Mouse (Mus musculus): Measurements from ENCODE around the gene Mfsd9.

The Mfsd9 gene

DNA sequence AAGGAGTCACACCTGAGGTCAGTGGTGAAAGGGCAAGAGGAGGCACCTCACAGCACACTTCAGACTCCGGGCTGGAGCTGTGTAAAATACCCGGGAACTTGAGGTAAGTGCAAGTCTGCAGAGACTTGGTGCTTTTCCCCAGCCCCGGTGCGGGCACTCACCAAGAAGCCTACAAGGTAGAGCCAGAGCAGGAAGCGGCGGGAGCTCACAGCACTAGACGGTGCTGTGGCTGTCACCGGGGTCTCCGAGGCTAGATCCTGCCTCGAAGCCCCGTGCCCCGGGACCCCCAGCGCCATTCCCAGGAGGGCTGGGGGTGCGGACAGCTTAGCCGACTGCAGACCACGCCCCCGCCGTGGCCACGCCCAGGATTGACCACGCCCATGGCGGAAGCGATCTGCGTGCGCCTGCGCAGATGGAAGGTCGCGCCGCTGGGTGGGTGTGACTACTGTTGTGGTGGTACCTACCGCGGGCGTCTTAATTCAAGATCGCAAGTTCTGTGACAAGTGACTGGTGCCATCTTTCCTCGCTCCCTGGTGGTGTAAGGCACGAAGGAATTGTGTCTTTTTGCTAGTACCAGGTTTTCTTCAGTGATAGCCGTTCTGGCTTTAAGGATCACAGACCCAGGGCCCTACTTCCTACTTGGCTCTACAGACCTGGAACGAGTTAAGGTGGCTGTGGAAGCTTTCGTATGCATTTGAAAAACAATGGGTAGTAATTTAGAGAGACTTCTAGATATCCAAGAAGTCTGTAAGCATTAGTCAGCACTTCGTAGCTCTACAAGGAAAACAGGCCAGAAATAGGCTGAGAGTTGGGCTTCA, at the start of gene Mfsd9:
Gene Mfsd9, minus strand, starts transcription at position 364 of the 818 bp plus-strand sequence.
- DNase-seq, result peak; percentile 81 to 96

DNA sequence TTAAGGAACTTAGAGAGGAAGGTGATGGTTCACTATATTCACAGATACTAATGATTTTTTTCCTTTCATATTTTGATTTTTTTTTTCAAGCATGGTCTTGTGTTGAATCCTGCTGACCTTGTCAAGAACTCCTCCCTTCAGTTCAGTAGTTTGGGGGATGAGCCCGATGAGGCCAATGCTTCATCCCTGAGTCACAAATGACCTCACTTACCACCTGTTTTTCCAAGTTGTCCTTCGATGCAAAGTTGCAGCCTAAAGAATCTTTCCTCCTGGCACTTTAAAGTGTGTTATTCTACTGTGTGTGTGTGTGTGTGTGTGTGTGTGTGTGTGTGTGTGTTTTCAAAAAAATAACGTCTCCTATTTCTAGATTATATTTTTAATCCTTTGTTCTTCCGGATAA, 45.0 kb upstream of the Mfsd9 start:
- DNase-seq, result no peak

DNA sequence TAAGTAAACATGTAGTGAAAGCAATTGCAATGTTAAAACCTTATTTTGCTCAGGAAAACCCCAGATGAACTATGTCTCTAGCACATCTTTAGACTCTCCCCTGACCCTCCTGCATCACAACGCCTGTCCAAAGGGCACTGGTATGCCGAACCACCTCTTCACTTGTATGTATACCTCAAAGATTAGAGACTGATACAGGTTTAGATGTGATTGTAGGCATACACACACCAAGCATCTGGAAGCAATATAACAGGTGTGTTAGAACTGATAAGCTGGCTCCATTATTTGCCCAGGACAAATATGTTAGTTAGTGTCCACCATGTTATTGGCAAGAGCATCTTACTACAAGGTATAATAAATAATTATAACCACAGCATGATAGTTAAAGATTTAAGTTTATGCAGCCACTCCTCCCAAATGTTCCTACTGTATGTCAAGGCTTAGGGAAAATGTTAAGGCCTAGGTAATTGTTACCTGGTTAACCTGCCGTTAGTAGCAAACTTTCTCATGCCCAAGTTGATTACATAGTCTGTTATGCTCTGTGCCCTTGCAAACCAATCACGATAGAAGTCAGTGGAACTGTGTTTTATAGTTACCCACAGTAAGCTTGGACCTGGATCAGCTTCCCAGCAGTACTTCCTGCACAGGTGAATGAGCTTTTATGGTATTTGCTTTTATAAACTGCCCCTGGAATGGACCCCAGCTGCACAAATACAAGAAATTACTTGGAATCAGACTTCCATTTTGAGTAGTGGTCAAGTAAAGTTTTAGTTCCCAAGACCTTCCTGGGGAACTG, 40.4 kb upstream of the Mfsd9 start:
- DNase-seq, result no peak

DNA sequence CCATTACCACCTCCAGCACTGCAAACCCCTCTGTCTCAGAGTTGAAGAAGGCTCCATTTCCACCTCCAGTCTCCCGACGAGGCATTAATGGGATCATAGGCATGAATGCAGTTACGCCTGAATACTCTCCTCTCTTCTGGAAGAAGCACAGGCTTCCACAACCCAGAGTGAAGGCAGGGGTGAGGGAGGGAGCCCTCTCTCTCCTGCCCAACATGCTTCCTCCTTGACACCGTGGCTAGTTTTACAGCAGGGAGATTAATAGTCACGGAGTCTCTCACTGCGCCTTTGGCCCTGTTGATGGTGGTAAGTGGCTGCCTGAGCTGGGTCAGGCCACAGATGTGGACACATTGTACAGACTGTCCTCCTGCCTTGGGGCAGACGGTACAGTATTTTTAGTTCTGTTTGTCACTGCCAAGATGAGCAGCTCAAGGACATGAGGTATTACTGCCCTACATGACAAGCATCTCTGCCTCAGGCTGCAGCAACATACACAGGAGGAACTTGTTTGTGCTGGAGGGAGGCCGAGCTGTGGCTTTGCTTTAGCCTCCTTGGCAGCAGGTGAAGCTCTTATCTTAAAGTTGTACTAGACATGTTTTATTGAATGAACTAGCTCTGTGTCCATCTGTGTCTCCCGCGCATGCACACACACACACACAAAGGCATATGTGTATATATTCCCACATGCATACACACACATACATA, 38.9 kb upstream of the Mfsd9 start:
- no peak for DNase-seq

DNA sequence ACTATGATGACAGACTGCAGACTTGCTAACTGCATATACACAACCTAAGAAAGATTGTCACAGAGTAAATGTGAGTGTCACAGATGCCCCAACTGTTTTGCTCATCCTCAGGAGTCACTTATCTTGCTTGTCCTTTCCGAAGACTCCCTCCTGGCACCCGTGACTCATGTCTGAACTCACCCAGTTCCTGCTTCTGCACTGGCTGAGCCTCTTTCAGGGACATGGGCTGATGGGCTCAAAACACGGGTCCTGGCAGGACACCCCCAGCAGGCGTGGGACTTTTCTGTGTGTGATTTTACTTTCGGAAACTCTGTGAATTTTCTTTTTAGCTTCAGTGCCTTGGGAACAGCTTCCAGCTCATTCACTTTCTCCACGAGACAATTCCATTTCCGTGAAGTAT, 35.3 kb upstream of the Mfsd9 start:
- no peak for DNase-seq

DNA sequence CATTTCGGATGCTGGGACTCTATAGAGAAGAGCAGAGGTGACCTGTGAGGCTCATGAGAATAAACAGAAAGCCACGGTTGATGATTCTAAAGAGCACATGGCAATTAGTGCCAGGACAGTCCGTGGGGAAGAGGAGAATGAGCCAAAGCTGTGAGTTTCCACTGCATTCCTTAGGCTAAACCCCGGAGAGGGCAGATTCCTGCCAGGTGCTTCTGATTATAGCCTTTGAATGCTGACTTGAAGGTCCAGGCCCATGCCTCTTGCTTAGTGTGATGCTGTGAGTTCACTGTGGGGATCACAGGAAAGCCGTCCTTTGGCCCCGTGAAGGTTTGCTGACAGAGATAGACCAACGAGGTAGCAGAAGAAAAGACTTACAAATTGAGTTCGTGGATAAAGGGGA, 34.4 kb upstream of the Mfsd9 start:
- no peak for DNase-seq

DNA sequence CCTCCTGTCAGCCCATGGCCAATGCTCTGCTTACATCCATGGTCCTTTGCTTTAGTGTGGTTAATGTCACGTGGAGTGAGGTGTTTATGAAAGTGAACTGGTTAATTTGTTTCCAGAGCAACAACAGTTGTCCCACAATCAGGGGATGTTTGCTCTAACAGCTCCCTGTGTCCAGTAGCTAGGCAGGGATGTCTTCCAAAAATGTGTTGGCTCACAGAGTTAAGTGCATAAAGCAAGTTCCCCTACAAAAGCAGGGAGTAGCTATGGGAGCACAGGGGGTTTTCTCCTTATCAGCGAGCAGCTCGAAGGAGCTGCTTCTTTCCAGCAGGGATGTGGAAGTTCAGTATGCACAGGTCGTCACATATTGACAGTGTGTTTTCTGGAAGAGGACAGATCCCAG, 34.0 kb upstream of the Mfsd9 start:
- DNase-seq, result no peak

DNA sequence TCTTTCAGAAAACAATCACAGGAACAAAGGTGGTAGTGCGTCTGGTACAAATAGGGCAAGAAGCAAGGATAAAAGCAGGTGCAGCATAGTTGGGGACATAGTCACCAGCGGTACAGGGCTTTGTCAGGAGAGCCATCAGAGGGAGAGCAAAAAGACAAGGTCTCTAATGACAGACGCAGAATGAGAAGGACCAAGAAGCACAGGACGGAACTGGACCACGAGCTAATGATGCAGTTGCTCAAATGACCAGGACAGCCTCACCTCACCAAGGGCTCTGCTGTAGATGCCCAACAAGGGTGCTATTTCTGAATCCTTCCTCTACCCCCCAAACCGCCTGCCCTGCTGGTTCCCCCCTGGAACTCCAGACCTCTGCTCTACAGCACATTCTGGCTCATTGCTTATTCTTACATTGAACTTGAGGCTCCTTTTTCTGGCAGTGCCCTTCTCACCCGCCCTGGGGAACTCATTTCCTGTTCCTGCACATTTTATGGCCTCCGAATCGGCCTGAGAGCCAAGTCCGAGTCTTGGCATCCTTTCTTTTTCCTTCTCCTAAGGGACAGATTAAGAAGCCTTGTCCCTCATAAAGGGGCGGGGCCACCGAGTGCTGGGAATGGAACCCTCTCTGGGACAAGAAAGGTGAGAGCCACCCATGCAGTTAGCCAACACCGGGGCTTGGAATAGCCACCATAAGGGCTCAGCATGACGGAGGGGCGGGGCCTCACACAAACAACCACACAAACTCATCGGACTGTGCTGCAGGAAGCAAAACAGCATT, 24.8 kb upstream of the Mfsd9 start:
- DNase-seq, result no peak

DNA sequence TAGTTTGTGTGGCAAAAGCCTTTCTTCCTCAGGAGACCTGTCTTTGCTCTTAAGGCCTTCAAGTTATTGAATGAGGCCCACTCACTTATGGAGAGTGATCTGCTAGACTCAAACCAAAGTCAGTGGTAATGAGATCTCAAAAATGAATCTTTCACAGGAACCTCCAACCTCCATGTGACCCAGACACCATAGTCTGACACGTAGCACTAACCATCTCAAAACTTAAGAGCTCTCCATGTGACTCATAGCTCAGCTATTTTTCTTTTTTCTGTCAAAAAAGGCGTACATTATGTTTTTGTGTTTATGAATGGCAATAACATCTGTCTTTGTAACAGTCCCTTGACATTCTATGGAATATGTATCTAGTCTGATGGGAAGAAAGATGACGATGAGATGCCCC, 18.2 kb upstream of the Mfsd9 start:
- no peak for DNase-seq

DNA sequence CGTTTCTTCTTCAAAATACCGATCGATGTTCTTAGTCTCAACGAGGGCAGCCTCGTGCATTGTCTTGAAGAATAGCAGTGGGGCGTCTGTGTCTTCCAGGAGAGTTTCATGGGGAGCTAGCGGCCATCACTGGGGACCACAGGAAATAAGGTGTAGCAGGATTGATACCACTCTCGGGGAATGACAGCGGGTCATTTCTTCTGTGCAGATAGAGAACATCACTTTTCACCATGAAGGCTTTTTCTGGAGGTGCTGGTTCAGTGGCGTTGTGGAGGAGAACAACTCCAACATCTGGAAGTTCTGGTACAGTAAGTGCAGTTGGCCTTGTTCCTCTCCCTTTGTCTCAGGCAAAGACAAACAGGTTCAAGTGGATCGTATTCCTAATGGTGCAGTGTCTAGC, 15.4 kb upstream of the Mfsd9 start:
- DNase-seq, result no peak

DNA sequence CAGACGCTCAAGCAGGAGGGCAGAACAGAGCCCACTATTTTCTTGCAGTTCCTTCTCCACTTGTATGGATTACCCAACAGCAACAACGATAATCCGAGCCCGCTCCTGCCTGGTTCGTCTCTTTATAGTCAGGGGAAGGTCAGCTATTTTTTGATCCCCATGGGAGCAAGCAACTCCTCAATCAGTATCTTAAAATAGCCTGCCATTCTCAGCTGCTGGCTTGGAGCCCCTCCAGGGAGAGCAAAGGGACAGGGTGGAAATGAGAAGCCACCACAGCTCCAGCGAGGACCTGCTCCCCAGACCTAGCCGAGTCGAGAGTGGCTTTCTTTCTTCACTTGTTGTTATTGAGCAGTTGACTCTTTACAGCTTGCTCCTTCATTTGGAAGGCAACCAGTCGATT, 14.9 kb upstream of the Mfsd9 start, which contains the start of gene Tmem182:
Gene Tmem182, plus strand, starts transcription at position 251 of the 400 bp plus-strand sequence.
- no peak for DNase-seq

DNA sequence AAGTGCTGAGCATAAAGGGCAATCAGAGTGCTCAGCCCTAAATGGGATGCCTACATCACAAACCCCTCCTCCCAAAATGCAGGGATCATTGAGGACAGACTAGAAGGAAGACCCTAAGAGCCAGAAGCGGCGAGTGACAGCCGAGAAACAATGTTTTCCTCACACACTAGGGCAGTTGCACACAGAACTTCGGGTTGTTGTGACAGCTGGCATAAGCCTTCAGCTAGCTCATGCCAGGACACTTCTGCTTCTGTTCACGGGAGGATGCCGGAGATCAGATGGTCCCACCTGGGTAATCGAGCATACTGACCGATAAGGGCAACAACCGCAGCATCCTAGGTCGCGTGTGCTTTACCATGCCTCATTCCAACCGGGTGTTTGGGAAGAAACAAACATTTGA, 13.6 kb upstream of the Mfsd9 start:
- DNase-seq, result no peak

DNA sequence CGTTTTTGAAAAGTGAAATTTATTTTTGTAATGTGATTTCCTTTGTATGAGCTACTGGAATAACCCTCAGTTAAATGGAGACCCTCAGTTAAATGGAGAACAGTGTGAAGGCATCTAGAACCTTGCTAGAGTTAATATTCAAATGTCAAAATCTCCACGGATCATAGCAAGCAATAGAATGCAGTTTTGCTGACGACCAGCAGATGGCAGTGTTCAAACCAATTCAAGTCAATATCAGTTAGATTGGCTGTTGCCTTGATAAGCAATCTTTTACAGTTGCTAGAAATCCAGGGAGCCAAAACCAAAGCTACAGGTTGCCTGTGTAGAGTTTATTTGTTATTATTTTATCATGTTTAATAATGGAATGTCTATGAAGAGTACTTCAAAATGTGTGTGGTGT, 12.3 kb upstream of the Mfsd9 start:
- DNase-seq, result peak in 1 of 2 experiments; percentile 24

DNA sequence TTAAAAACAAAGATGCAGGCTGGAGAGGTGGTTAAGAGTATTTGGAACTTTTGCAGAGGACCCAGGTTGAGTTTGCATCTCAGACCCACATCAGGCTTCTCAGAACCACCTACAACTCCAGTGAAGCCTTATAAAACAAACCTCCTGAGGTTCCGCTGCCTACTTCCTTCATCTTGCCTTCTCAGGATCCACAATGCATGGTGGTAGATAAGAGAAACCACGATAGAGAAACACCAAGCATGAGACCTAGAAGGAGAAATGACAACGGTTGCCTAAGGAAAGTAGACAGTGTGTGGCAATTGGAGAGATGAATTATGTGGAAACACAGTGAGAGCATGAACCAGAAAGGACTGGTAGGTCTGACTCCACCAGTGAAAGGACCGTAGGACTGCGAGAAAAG, 10.4 kb upstream of the Mfsd9 start:
- DNase-seq, result no peak

DNA sequence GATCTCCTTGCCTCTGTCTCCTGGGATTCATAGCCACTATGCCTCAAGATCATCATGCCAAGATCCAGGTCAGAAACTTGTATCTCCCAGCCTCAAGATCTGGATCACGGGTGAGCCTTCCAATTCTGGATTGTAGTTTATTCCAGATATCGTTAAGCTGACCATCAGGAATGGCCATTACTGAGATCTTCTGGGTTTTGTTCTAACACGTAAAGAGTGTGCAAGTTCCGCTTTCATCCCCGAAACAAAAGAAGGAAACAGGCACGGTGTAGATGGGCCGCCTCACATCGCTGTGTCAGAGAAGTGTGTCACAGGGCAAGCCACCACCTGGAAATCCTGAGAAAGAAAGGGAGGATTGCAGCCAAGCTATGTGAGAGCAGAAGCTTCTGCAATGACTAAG, 8.6 kb upstream of the Mfsd9 start:
- no peak for DNase-seq

DNA sequence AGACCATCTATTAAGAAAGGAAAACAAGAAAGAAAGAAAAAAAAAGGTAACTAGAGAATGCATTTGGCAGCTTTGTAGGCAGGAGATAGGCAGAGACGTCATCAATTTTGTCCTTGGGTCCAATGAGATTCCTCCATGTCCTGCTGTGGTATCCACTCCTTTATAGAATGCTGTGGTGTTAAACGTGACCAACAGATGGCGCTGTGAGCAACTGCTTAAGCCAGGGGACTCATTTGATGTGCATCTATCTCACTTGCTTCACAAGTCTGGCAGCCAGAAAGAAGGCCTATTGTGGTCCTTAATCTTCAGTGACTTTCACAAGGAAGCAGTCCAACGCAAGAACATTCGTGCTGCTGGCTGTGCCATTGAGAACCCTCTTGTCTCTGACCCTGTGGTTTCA, 6.9 kb upstream of the Mfsd9 start:
- peak in 1 of 2 experiments; percentile 39 for DNase-seq

DNA sequence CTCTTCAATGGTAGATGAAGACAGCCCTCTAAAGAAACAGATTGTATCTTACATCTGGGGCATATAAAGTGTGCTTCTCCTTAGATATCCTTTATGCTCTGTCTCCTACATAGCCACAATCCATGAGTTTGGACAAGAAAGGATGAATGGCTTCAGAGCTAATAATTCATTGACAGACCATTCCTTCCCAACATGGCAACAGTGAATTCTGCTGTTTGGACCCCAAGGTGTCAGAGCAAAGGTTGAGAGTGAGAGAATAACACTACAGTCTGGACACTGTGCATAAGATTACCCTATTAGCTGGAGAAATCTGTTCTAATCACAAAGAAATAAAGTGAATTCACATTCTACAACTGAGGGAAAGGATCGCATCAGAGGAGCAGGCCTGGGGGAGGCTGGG, 5.0 kb upstream of the Mfsd9 start:
- DNase-seq, result no peak

DNA sequence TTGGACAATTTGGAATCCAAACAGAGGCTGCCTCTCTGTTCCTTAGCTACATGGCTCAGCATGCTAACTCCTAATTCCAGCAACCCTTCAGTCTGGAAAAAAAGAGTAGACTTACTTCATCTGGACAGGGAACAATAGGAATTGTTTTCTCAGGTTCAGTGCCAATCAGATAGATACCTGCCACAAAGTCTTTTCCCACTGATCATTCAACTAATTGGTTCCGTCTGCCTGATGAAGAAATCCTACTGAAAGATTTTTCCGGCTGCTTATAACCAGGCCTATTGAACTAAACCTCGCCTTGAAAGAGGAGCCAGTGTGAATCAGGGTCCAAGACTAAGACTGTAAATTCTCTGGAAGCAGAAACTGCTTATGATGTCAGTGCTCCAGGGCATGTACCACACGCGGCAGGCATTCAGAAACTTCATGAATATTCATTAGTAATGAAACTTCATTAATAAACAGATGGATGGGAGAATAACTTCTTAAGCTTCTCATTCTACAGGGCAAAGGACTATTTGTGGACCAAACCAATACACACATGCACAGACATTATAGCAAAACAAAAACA, 737 bp downstream of the Mfsd9 start:
- no peak for DNase-seq

DNA sequence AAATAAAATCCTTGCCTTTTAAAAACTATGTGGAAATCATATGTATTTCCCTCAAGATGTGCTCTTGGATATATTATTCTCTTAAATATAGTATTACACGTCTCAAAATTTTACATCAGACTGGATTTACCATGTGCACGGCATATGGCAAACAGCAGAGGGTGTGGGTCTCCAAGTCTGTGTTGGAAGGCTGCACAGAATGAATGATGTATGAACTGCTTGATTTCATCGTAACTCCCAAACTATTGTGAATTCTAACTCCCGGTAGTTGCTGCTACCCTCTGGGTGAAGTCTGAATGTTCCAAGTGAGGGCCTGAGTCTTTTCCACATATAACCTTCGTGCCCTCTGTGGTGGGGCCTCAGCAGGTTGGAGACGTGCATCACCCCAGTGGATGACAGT, 1.5 kb downstream of the Mfsd9 start:
- DNase-seq, result no peak

DNA sequence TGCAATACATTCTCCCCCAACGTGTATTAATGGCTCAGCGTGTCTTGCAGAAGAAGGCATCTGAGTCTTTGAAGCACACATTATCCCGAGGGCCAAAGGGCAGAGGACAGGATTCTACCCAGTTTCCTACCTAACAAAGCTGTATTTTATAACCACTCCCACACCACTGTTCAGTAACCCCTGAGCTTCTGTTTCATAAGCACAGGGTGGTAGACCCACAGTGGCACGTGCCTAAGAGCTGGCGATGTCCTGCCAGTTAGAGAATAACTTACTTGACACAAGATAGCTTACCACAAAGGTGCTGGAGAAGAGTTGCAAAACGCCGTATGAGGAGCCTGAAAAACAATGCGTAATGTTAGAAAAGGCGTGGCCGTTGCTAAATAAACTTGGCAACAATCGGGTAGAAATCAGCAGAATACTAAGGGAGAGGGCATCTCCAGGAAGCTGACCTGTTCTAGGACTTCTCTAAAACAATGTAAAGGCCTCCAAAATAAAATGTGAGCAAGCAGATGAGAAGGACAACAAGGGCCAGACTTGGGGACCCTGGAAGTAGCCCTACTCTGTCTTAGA, 4.5 kb downstream of the Mfsd9 start:
- DNase-seq, result no peak

DNA sequence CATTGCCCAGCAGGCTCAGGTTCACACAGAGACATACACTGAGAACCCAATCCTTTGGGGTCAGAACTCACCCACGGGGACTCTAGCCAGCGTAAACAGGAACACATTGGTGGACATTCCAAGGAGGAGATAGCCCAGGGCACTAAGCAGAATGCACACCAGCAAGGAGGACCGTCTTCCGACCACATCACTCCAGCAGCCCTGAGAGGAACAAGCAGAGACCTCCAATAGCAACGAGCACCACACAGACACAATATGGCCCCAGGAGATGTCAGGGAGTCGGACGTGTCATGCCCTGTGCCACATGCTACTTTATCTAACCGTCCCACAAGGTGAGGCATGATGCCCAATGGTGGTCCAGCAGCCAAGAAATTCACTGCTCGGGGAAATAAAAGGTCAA, 6.2 kb downstream of the Mfsd9 start:
- DNase-seq, result no peak

DNA sequence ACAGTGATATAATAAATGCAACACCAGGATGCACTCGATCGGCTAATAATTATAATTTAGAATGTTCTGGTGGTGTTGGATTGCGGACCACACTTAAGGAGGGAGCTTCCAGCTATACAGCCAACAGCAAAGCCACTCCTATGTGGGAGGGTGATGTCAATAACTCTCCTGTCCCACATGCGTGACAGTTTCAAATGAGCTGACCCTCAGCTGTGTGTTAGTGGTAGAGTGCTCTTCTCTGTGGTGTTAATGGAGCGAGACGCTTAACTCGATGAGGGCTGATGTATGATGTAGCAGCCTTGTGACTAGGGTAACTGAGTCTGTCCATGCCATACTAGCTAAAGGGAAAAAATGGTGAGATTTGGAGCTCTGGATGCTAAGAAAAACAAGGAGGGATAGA, 7.0 kb downstream of the Mfsd9 start:
- DNase-seq, result no peak
